Mouse (Mus musculus) left cerebral cortex, adult 2 months (tissue): ENCODE data around the gene Slc16a12. TPM values are rescaled to one million over a fixed set of nuclear protein-coding genes. Genes with fewer than 3 reads are reported as not detected.
A peak's percentile ranks its signal among the peaks of the same experiment; 100 is the strongest.

ENCODE experiments used
- DNase-seq, 2 experiments: peaks; one replicate each; pipeline ENCODE4 v3.0.0; 2021 to 2022; ENCODE audit warnings: low spot score in 2 of 2, mixed read lengths in 1 of 2; ENCODE audit errors: extremely low spot score in 1 of 2
- H3K27ac ChIP-seq: fragments of 200-600 bp; 2 replicates; pipeline ENCODE4 v1.8.1; 2022
- H3K4me3 ChIP-seq: fragments of 200-600 bp; 2 replicates; pipeline ENCODE4 v1.8.1; 2022
- CTCF ChIP-seq: fragments of 200-600 bp; IDR thresholded peaks from 2 replicates; pipeline ENCODE4 v1.8.1; 2022; ENCODE audit warnings: antibody characterized with exemption, mild to moderate bottlenecking, moderate library complexity
- intact Hi-C: fragments of 180-260 bp; cut with DNase I; formaldehyde crosslinking; loops from one replicate; pipeline ENCODE4 v1.15.1; 2025
- total RNA-seq, 2 experiments: library from RNA; stranded (reverse); gene quantifications; 2 replicates each; pipeline ENCODE4 v1.2.3; 2021

Slc16a12 gene
- total RNA-seq, 2 experiments from 2014 or later: 1.8 to 3.5 TPM

GRCm38 (mm10) chr19:34698852-34699251 lies 48.2 kb downstream of the Slc16a12 start:
- intact Hi-C loops: no loop called here
- TF ChIP-seq CTCF: no peak
- DNase-seq: no peak
- Histone ChIP-seq H3K4me3 (no peak overlapping the region), H3K27ac (no peak overlapping the region)

DNA sequence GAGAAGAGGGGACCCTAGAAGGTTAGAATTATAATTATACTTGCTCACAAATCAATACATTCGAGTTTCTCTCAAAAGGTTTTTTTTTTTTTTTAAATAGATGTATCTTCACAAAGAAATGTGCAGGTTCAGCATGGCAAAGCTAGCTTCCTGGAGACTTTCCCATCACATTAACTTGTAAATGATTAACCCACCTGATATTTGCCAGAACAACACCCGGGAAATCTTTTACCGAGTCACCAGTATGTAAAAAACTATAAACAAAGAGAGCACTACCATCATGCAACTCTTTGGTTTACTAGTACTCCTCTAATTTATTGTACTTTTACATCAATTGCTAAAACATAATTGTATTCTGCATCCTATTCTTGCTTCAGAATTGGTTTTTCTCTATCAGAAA lies 48.7 kb downstream of the Slc16a12 start:
- intact Hi-C loops: no loop called here
- DNase-seq: no peak
- no peak for TF ChIP-seq CTCF
- Histone ChIP-seq H3K4me3 (no peak overlapping the region), H3K27ac (no peak overlapping the region)

DNA sequence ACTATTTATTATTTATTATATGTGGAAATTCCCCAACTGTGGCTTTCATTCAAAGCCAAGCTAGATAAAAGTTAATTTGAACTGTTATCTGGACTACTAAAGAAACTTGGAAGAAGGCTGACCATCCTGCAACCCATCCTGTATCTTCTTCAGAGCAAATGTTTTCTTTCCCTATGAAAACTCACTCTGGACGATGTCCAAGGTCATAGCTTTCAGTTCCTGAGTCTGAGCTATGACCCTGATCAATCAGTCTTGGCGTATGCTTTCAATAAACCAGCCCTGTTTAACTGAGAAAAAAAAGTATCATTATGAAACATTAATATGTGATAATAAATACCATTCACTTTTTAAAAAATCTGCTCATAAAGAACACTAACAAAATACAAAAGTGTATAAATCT lies 49.6 kb downstream of the Slc16a12 start:
- intact Hi-C loops: no loop called here
- Histone ChIP-seq H3K27ac (no peak overlapping the region), H3K4me3 (no peak overlapping the region)
- TF ChIP-seq CTCF: no peak
- no peak for DNase-seq

GRCm38 (mm10) chr19:34696352-34696986 lies 50.6 kb downstream of the Slc16a12 start:
- TF ChIP-seq CTCF: no peak
- intact Hi-C loops: no loop called here
- no peak for DNase-seq
- H3K27ac ChIP-seq: no peak overlapping the region
- H3K4me3 ChIP-seq: no peak overlapping the region

DNA sequence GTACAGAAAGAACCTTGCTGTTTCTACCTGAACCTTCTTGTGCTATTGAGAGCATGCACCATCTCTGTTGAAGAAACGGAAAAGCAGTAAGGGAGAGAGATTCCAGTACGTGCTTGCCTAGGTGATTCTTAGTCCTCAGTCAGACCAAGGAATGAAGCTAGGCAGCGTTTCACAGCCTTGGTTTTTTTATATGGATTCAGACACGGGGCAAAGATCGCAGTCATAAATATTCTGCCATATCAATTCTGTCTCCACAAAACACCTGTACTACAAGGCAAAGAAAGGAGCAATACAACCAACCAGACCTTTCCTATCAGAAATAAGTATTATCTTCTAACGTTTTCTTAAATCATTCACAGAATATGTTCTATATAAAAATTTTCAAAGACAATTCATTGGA lies 55.7 kb downstream of the Slc16a12 start:
- Histone ChIP-seq H3K27ac (no peak overlapping the region), H3K4me3 (no peak overlapping the region)
- DNase-seq: no peak
- no peak for TF ChIP-seq CTCF
- intact Hi-C loops: no loop called here

- Histone ChIP-seq H3K4me3 (no peak overlapping the region), H3K27ac (no peak overlapping the region)
- no peak for TF ChIP-seq CTCF
- intact Hi-C loops: loop anchor here (1.0 kb wide), 1 partner anchor 87 kb away; no protein-coding TSS in a partner anchor
- no peak for DNase-seq
Measured at GRCm38 (mm10) chr19:34685530-34685929, 61.6 kb downstream of the Slc16a12 start.

GRCm38 (mm10) chr19:34684857-34685256 lies 62.2 kb downstream of the Slc16a12 start:
- Histone ChIP-seq H3K27ac (no peak overlapping the region), H3K4me3 (no peak overlapping the region)
- peak; percentile 71 for TF ChIP-seq CTCF
- intact Hi-C loops: loop anchor here (1.0 kb wide), 1 partner anchor 87 kb away; no protein-coding TSS in a partner anchor
- DNase-seq: peak; percentile 32 to 50

DNA sequence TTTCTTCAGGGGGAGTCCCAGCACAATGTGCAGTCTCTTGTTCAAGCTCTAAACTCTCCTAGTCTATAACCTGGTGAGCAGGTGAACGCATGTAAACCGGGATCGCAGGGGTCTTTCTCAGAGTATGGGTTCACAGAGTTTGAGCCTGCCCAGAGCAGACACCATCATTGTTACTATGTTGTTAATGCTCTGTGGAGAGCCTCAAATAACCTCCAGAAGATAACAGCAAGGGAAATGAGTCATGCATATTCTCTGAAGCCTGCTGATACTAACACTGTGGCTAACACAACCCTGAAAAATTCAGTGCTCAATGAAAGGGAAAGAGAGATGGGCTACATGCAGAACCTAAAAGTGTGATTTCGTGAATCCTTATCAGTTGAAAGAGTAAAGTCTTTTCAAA lies 68.7 kb downstream of the Slc16a12 start:
- TF ChIP-seq CTCF: no peak
- intact Hi-C loops: no loop called here
- Histone ChIP-seq H3K4me3 (no peak overlapping the region), H3K27ac (no peak overlapping the region)
- DNase-seq: no peak

DNA sequence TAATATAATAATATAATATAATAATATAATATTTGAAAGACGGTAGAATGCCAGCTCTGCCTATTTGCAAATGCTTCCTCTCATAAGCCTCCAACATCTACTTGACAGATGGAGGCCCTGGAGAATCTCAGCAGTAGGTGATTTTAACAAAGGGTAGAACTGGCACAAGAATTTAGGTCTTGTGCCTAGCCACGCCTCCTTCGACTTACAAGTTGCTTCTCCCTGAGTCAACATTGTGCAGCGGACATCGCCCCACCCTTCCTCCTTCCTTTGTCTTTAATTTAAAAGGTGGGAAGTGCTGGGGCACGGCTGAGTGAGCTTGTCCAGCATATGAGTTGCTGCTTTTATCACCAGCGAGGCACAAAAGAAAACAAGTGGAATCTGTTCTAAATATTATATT lies 73.6 kb downstream of the Slc16a12 start:
- TF ChIP-seq CTCF: no peak
- no peak overlapping the region for H3K27ac ChIP-seq
- intact Hi-C loops: no loop called here
- DNase-seq: no peak
- H3K4me3 ChIP-seq: no peak overlapping the region

GRCm38 (mm10) chr19:34666127-34666526 lies 81.0 kb downstream of the Slc16a12 start:
- intact Hi-C loops: loop anchor here (1.0 to 10.0 kb wide), 3 partner anchors 107 to 1396 kb away; partner anchors contain the start of gene Kif20b
- H3K4me3 ChIP-seq: no peak overlapping the region
- peak; percentile 35 to 73 for DNase-seq
- TF ChIP-seq CTCF: peak; percentile 95
- no peak overlapping the region for H3K27ac ChIP-seq

GRCm38 (mm10) chr19:34662740-34663139 lies 84.3 kb downstream of the Slc16a12 start:
- no peak for TF ChIP-seq CTCF
- Histone ChIP-seq H3K27ac (no peak overlapping the region), H3K4me3 (no peak overlapping the region)
- intact Hi-C loops: loop anchor here (5.0 to 10.0 kb wide), 3 partner anchors 262 to 420 kb away; partner anchors contain the start of gene Kif20b
- no peak for DNase-seq

- peak; percentile 27 to 42 for DNase-seq
- intact Hi-C loops: loop anchor here (5.0 to 10.0 kb wide), 3 partner anchors 263 to 420 kb away; partner anchors contain the start of gene Kif20b
- TF ChIP-seq CTCF: peak; percentile 66
- Histone ChIP-seq H3K27ac (no peak overlapping the region), H3K4me3 (peak overlapping the region; percentile 39)
Measured at GRCm38 (mm10) chr19:34662067-34662507, 85.0 kb downstream of the Slc16a12 start.
